Mouse (Mus musculus): Measurements from ENCODE around the gene Purb.
A peak's percentile ranks its signal among the peaks of the same experiment; 100 is the strongest.

DNA sequence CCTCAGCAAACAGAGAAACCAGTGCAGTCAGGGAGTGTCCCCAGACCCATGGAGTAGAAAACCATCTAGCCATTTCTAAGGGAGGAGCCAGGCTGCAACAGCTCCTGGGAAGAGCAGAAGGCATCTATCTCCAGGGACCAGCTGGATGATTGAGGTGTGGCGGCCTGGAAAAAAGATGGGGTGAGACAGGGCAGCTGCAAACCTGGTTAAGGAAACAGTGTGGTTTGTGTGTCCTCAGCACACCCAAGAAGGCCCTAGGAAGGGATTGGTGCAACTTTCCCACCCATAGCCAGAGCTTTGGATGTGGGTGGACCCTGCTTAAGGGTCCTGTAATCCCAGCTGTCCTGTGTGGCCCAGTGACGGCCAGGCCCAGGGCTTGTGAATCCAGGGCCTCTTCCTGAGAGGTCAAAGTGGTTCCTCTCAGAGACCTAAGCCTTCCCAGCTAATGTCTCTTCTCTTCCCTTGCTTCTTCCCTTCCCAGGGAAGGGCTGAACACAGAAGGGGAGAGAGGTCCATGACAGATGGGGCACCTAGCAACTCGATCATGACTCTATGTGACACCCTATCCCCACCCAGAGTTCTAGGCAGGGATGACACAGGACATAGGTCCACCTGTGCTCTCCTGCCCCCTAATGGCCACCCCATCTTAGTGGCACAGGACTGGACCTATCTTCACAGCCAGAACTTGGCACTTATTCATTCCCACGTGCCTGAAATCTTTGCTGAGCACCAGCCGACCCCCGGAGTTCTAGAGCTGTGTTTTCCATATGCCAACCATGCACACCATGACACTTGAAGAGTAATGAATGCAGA is 14.2 kb upstream of the Purb start:
- TF ChIP-seq POLR2A (IDR thresholded peaks at IDR 0.05; ENCODE audit: low read depth, low read length) (no peak), CTCF (IDR thresholded peaks at IDR 0.05; ENCODE audit: extremely low read depth, insufficient read length, insufficient replicate concordance, low read depth, low read length) (peak; percentile 61; the same call in 1 of the 2 replicates)
